Mouse (Mus musculus) limb, embryonic 14.5 days (tissue): ENCODE measurements at regions not wholly inside any gene's neighbourhood (a gene's known extent, or its start where the extent isn't known, plus 50 kb on each side); places are given as distances from the start of the nearest gene placed in this dataset.
"Not testable (repeated sequence)": the region's sequence is repeated elsewhere in the genome, so short reads cannot be mapped to it uniquely, and the experiment has no call there.

Experiments
- ATAC-seq: fragments of 200-750 bp; cut with Nextera tagmentation; 2 replicates; pipeline ENCODE4 v1.8.0; 2017; ENCODE audit warnings: low read depth, moderate number of reproducible peaks, moderate TSS enrichment; ENCODE audit not compliant: low FRiP score
- DNase-seq: peaks from one replicate; pipeline ENCODE4 v3.0.0-alpha.2; 2015; ENCODE audit warnings: low spot score
- H3K27ac ChIP-seq: fragments of 300-500 bp; sonication (generic); replicated peaks from 2 replicates; pipeline ENCODE4 v1.5.1; 2014; ENCODE audit warnings: low read depth, mild to moderate bottlenecking, low read length, moderate library complexity, mixed read lengths
- H3K27me3 ChIP-seq: fragments of 300-500 bp; sonication (generic); 2 replicates; pipeline ENCODE4 v1.6.1; 2014; ENCODE audit warnings: low read length, mixed read lengths; ENCODE audit not compliant: control insufficient read depth, insufficient read depth
- H3K36me3 ChIP-seq: fragments of 300-500 bp; sonication (generic); 2 replicates; pipeline ENCODE4 v1.6.1; 2014; ENCODE audit warnings: mild to moderate bottlenecking, low read length, moderate library complexity, mixed read lengths; ENCODE audit not compliant: control insufficient read depth, insufficient read depth
- H3K4me1 ChIP-seq: fragments of 300-500 bp; sonication (generic); 2 replicates; pipeline ENCODE4 v1.6.1; 2014; ENCODE audit warnings: antibody characterized with exemption, low read length, mixed read lengths; ENCODE audit not compliant: control insufficient read depth, insufficient read depth
- H3K4me2 ChIP-seq: fragments of 300-500 bp; sonication (generic); replicated peaks from 2 replicates; pipeline ENCODE4 v1.6.1; 2014; ENCODE audit warnings: low read depth, mild to moderate bottlenecking, low read length, moderate library complexity; ENCODE audit not compliant: severe bottlenecking
- H3K4me3 ChIP-seq: fragments of 300-500 bp; sonication (generic); replicated peaks from 2 replicates; pipeline ENCODE4 v1.5.1; 2014; ENCODE audit warnings: low read length
- H3K9ac ChIP-seq: fragments of 300-500 bp; sonication (generic); 2 replicates; pipeline ENCODE4 v1.6.1; 2014; ENCODE audit warnings: mild to moderate bottlenecking, low read depth, low read length, moderate library complexity; ENCODE audit not compliant: severe bottlenecking
- H3K9me3 ChIP-seq: fragments of 300-500 bp; sonication (generic); 2 replicates; pipeline ENCODE4 v1.6.1; 2016; ENCODE audit warnings: low read length; ENCODE audit not compliant: control insufficient read depth
- POLR2A ChIP-seq: fragments of 200-500 bp; IDR thresholded peaks from 2 replicates; pipeline ENCODE4 v1.8.0; 2012; ENCODE audit warnings: inconsistent platforms, mild to moderate bottlenecking, moderate library complexity, borderline replicate concordance; ENCODE audit not compliant: insufficient read depth, insufficient read length; ENCODE audit errors: extremely low read depth
- WGBS: fragments of 180-500 bp; shearing (Covaris S2); extraction: QIAGEN DNeasy Blood & Tissue Kit; methylation state at CpG from one replicate; pipeline ENCODE4 v1.1.7; 2014; 5-methylcytosine and 5-hydroxymethylcytosine counted together

DNA sequence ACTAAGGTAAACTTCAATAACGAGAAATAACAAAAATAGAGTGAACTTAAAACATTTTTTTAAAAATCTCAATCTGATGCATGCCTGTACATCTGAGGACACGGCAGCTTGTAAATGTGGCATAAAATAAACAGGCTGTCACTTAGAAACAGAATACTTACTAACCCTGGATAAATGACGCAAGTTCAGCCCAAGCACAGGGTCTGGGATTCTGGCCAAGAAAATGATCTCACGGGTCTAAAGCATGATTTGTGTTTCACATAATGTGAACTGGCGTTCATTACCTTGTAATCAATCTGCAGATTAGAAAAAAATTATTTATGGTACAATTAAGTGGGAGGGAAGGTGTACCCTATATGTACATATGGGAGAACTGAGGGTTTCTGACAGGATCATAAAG is 512.1 kb upstream of the Vrk2 start:
- ATAC-seq (peak; percentile 60), DNase-seq (peak; percentile 54)
- no peak overlapping the region for H3K4me3 ChIP-seq
- 28% methylated on average over 5 of the region's 5 CpGs for WGBS
- TF ChIP-seq POLR2A: no peak
- no peak overlapping the region for H3K9ac ChIP-seq
- H3K27me3 ChIP-seq: no peaks in the 10 kb centered on the region
- H3K27ac ChIP-seq: no peak overlapping the region
- H3K9me3 ChIP-seq: no peaks in the 10 kb centered on the region
- H3K4me2 ChIP-seq: no peak overlapping the region
- no peaks in the 10 kb centered on the region for H3K4me1 ChIP-seq
- no peaks in the 10 kb centered on the region for H3K36me3 ChIP-seq

DNA sequence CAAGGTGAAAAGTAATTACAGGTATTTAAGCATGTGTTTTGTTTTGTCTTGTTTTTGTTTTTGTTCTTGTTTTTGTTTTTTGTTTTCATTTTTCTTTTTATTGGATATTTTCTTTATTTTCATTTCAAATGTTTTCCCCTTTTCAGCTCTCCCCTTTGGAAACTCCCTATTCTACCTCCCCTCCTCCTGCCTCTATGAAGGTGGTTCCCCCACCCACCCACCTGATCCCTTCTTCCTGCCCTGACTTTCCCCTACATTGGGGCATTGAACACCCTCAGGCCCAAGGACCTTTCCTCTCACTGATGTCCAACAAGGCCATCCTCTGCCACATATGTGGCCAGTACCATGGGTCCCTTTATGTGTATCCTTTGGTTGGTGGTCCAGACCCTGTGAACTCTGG is 509.1 kb upstream of the Vrk2 start:
- no peak for DNase-seq
- TF ChIP-seq POLR2A: no peak
- Histone ChIP-seq H3K4me3 (no peak overlapping the region), H3K9ac (no peak overlapping the region), H3K4me1 (no peaks in the 10 kb centered on the region), H3K4me2 (no peak overlapping the region), H3K27ac (no peak overlapping the region), H3K36me3 (no peaks in the 10 kb centered on the region), H3K27me3 (no peaks in the 10 kb centered on the region), H3K9me3 (no peaks in the 10 kb centered on the region)
- ATAC-seq: no peak

DNA sequence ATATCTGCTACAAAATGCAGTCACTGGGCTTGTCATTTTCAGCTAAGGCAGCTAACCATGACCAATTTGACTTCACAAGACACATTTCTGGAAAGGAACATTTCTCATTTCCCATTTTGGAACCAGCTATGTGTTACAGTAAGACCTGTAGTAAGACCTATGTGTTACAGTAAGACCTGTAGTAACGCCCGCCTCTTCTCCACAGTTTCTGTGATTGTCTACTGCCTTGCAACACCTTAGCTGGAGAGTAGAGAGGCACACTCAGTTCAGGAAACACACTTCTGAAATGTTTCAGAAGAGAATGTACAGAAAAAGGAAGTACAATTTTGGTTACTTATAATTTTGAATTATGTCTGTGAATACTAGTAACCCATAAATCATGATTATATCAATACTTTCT is 508.2 kb upstream of the Vrk2 start:
- ATAC-seq (no peak), DNase-seq (no peak)
- H3K9ac ChIP-seq: no peak overlapping the region
- H3K36me3 ChIP-seq: no peaks in the 10 kb centered on the region
- 92% methylated on average over 2 of the region's 2 CpGs for WGBS
- no peaks in the 10 kb centered on the region for H3K27me3 ChIP-seq
- TF ChIP-seq POLR2A: no peak
- no peaks in the 10 kb centered on the region for H3K9me3 ChIP-seq
- H3K4me2 ChIP-seq: no peak overlapping the region
- H3K4me3 ChIP-seq: no peak overlapping the region
- H3K27ac ChIP-seq: no peak overlapping the region
- H3K4me1 ChIP-seq: no peaks in the 10 kb centered on the region

GRCm38 (mm10) chr11:27096615-27097014 is 502.8 kb upstream of the Vrk2 start:
- TF ChIP-seq POLR2A: no peak
- H3K4me3 ChIP-seq: no peak overlapping the region
- no peaks in the 10 kb centered on the region for H3K4me1 ChIP-seq
- H3K27me3 ChIP-seq: no peaks in the 10 kb centered on the region
- H3K9me3 ChIP-seq: no peaks in the 10 kb centered on the region
- H3K4me2 ChIP-seq: no peak overlapping the region
- no peak for ATAC-seq
- no peak overlapping the region for H3K9ac ChIP-seq
- no peaks in the 10 kb centered on the region for H3K36me3 ChIP-seq
- DNase-seq: no peak
- H3K27ac ChIP-seq: no peak overlapping the region

GRCm38 (mm10) chr11:27095460-27095859 is 501.7 kb upstream of the Vrk2 start:
- H3K27ac ChIP-seq, H3K4me2 ChIP-seq, H3K36me3 ChIP-seq, H3K4me3 ChIP-seq, ATAC-seq, DNase-seq, H3K27me3 ChIP-seq, H3K4me1 ChIP-seq, H3K9ac ChIP-seq, H3K9me3 ChIP-seq: not testable (repeated sequence)

DNA sequence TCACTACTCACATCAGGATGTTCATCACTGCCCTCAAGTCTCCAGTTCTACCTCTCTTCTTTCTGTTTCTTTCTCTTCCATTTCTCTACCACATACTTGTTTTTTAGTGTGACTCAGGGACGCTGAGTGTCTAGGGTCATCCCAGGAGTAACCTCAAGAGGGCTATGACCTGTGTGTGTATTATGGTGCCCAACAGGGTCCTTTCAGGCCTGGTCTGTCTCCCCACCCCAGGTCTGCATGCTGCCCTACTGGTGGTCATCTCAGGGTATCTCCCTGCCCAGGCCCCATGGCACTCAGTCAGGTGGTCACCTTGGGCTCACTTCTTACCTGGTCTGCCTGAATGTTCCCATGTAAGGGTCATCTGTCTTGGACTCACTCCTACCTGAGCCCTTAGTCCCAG is 492.7 kb upstream of the Vrk2 start:
- H3K9ac ChIP-seq: no peak overlapping the region
- no peaks in the 10 kb centered on the region for H3K4me1 ChIP-seq
- 88% methylated on average over 1 of the region's 1 CpGs for WGBS
- H3K9me3 ChIP-seq: no peaks in the 10 kb centered on the region
- no peaks in the 10 kb centered on the region for H3K36me3 ChIP-seq
- H3K27me3 ChIP-seq: no peaks in the 10 kb centered on the region
- H3K4me3 ChIP-seq: no peak overlapping the region
- no peak overlapping the region for H3K27ac ChIP-seq
- no peak for ATAC-seq
- no peak for TF ChIP-seq POLR2A
- DNase-seq: no peak
- H3K4me2 ChIP-seq: no peak overlapping the region
